Mouse (Mus musculus) stomach, embryonic 14.5 days (tissue): ENCODE measurements around the gene Tcf15. TPM values are rescaled to one million over a fixed set of nuclear protein-coding genes. Genes with fewer than 3 reads are reported as not detected.

Experiments used
- ATAC-seq: fragments of 200-750 bp; cut with Nextera tagmentation; 2 replicates; pipeline ENCODE4 v1.8.0; 2017; ENCODE audit warnings: low read depth, moderate TSS enrichment; ENCODE audit not compliant: insufficient number of reproducible peaks, insufficient read depth, low FRiP score
- H3K27ac ChIP-seq: fragments of 300-500 bp; sonication (generic); 2 replicates; pipeline ENCODE4 v1.5.1; 2014; ENCODE audit warnings: mild to moderate bottlenecking, low read length, moderate library complexity, mixed read lengths
- H3K27me3 ChIP-seq: fragments of 300-500 bp; sonication (generic); 2 replicates; pipeline ENCODE4 v1.6.1; 2014; ENCODE audit warnings: low read length, control low read depth, mixed read lengths; ENCODE audit not compliant: control insufficient read depth, insufficient read depth
- H3K36me3 ChIP-seq: fragments of 300-500 bp; sonication (generic); 2 replicates; pipeline ENCODE4 v1.6.1; 2014; ENCODE audit warnings: mild to moderate bottlenecking, control low read depth, low read length, moderate library complexity, mixed read lengths; ENCODE audit not compliant: control insufficient read depth, insufficient read depth
- H3K4me1 ChIP-seq: fragments of 300-500 bp; sonication (generic); 2 replicates; pipeline ENCODE4 v1.6.1; 2014; ENCODE audit warnings: low read length, control low read depth, mixed read lengths; ENCODE audit not compliant: control insufficient read depth, insufficient read depth
- H3K4me2 ChIP-seq: fragments of 300-500 bp; sonication (generic); replicated peaks from 2 replicates; pipeline ENCODE4 v1.6.1; 2014; ENCODE audit warnings: low read depth, low read length, control low read depth
- H3K4me3 ChIP-seq: fragments of 300-500 bp; sonication (generic); 2 replicates; pipeline ENCODE4 v1.5.1; 2014; ENCODE audit warnings: low read depth, low read length, control low read depth
- H3K9ac ChIP-seq: fragments of 300-500 bp; sonication (generic); replicated peaks from 2 replicates; pipeline ENCODE4 v1.6.1; 2014; ENCODE audit warnings: low read depth, mild to moderate bottlenecking, control low read depth, low read length, moderate library complexity, mixed read lengths
- H3K9me3 ChIP-seq: fragments of 300-500 bp; sonication (generic); 2 replicates; pipeline ENCODE4 v1.6.1; 2016; ENCODE audit warnings: low read depth, low read length, control low read depth; ENCODE audit not compliant: control insufficient read depth
- WGBS: fragments of 180-500 bp; shearing (Covaris S2); extraction: QIAGEN DNeasy Blood & Tissue Kit; methylation state at CpG from one replicate; pipeline ENCODE4 v1.1.7; 2014; 5-methylcytosine and 5-hydroxymethylcytosine counted together
- polyA plus RNA-seq: library from polyadenylated mRNA; unstranded; fragments of >200 nt; fragmentation: Nextera tagmentation; extraction: Ambion mirVana; gene quantifications from 2 replicates; pipeline ENCODE4 v1.2.1, GENCODE M21; 2014

The Tcf15 gene
- polyA plus RNA-seq, 1 experiment from 2014 or later = 14.1 TPM

- no peaks in the 10 kb centered on the region for H3K36me3 ChIP-seq
- H3K27me3 ChIP-seq = no peaks in the 10 kb centered on the region
- no peak for ATAC-seq
- no peak overlapping the region for H3K9ac ChIP-seq
- H3K9me3 ChIP-seq = no peaks in the 10 kb centered on the region
- no peak overlapping the region for H3K4me2 ChIP-seq
- no peak overlapping the region for H3K27ac ChIP-seq
- no peak overlapping the region for H3K4me3 ChIP-seq
- 40% methylated on average over 3 of the region's 3 CpGs for WGBS
- no peaks in the 10 kb centered on the region for H3K4me1 ChIP-seq
These were observed 53.5 kb downstream of the Tcf15 start for GRCm38 (mm10) chr2:152196896-152197295.

DNA sequence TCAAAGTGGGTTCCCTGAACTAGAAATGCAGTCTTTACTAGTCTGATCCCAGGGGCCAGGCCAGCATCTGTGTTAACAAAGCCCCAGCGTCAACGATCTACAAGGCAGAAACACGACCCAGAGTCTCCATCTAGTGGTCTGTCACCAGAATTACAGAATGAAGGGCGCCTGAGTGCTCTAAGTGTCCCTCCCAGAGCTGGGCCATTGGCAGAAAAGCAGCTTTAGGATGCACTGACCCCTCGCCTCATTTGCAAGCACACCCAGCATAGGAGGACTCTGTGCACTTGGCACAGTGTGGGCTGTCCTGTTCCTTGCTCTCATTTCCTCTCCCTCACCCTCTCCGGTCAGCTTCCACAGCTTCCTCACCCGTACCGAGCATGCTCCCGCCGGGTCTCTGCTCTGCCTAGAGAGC is 53.9 kb downstream of the Tcf15 start:
- 46% methylated on average over 10 of the region's 10 CpGs for WGBS
- Histone ChIP-seq H3K36me3 (no peaks in the 10 kb centered on the region), H3K9ac (no peak overlapping the region), H3K4me3 (no peak overlapping the region), H3K27ac (no peak overlapping the region), H3K9me3 (no peaks in the 10 kb centered on the region), H3K4me1 (no peaks in the 10 kb centered on the region), H3K4me2 (no peak overlapping the region), H3K27me3 (no peaks in the 10 kb centered on the region)
- peak; percentile 42; the same call in 1 of the 2 replicates for ATAC-seq

Other genes starting within 250 kb of the Tcf15 start
- 0.58 and 1.4 TPM in 2 replicates for gene Angpt4, start 232.4 kb upstream of the Tcf15 start, polyA plus RNA-seq
- 27.4 and 28.6 TPM in 2 replicates for gene Fam110a, start 163.3 kb upstream of the Tcf15 start, polyA plus RNA-seq
- gene Slc52a3, start 147.1 kb upstream of the Tcf15 start, polyA plus RNA-seq = 2.9 and 3.6 TPM in 2 replicates
- 0.10 and 0.12 TPM in 2 replicates for gene Scrt2, start 62.0 kb upstream of the Tcf15 start, polyA plus RNA-seq
- gene Srxn1, start 38.0 kb upstream of the Tcf15 start, polyA plus RNA-seq = 7.6 and 11.4 TPM in 2 replicates
- gene Csnk2a1, start 83.3 kb downstream of the Tcf15 start, polyA plus RNA-seq = 129 and 133 TPM in 2 replicates
- gene Tbc1d20, start 150.3 kb downstream of the Tcf15 start, polyA plus RNA-seq = 40.0 and 45.5 TPM in 2 replicates
- gene Rbck1, start 189.1 kb downstream of the Tcf15 start, polyA plus RNA-seq = 81.9 and 88.1 TPM in 2 replicates
- 0.73 and 1.1 TPM in 2 replicates for gene Trib3, start 200.5 kb downstream of the Tcf15 start, polyA plus RNA-seq
- 2.2 and 3.8 TPM in 2 replicates for gene Nrsn2, start 233.1 kb downstream of the Tcf15 start, polyA plus RNA-seq